Mouse (Mus musculus) limb, embryonic 12.5 days (tissue): ENCODE data around the gene A430005L14Rik. TPM values are rescaled to one million over a fixed set of nuclear protein-coding genes. Genes with fewer than 3 reads are reported as not detected.
"Not testable (repeated sequence)": the region's sequence is repeated elsewhere in the genome, so short reads cannot be mapped to it uniquely, and the experiment has no call there.

Source experiments
- ATAC-seq: fragments of 200-750 bp; cut with Nextera tagmentation; 2 replicates; pipeline ENCODE4 v1.8.0; 2017; ENCODE audit warnings: low read depth, moderate TSS enrichment; ENCODE audit not compliant: insufficient number of reproducible peaks, insufficient read depth, low FRiP score, low TSS enrichment
- H3K27ac ChIP-seq: fragments of 300-500 bp; sonication (generic); 2 replicates; pipeline ENCODE4 v1.5.1; 2016; ENCODE audit warnings: mild to moderate bottlenecking, moderate library complexity
- H3K27me3 ChIP-seq: fragments of 300-500 bp; sonication (generic); 2 replicates; pipeline ENCODE4 v1.6.1; 2016; ENCODE audit warnings: mild to moderate bottlenecking, moderate library complexity
- H3K36me3 ChIP-seq: fragments of 300-500 bp; sonication (generic); 2 replicates; pipeline ENCODE4 v1.6.1; 2016; ENCODE audit warnings: mild to moderate bottlenecking, moderate library complexity
- H3K4me1 ChIP-seq: fragments of 300-500 bp; sonication (generic); replicated peaks from 2 replicates; pipeline ENCODE4 v1.6.1; 2016
- H3K4me2 ChIP-seq: fragments of 300-500 bp; sonication (generic); 2 replicates; pipeline ENCODE4 v1.6.1; 2016; ENCODE audit warnings: mild to moderate bottlenecking, moderate library complexity
- H3K4me3 ChIP-seq: fragments of 300-500 bp; sonication (generic); replicated peaks from 2 replicates; pipeline ENCODE4 v1.5.1; 2016; ENCODE audit warnings: mild to moderate bottlenecking
- H3K9ac ChIP-seq: fragments of 300-500 bp; sonication (generic); replicated peaks from 2 replicates; pipeline ENCODE4 v1.6.1; 2016; ENCODE audit warnings: mild to moderate bottlenecking, moderate library complexity
- H3K9me3 ChIP-seq: fragments of 300-500 bp; sonication (generic); 2 replicates; pipeline ENCODE4 v1.6.1; 2016; ENCODE audit warnings: mild to moderate bottlenecking, moderate library complexity
- WGBS: fragments of 180-500 bp; shearing (Covaris S2); methylation state at CpG from one replicate; pipeline ENCODE4 v1.1.7; 2016; 5-methylcytosine and 5-hydroxymethylcytosine counted together
- polyA plus RNA-seq: library from polyadenylated mRNA; unstranded; fragments of >200 nt; fragmentation: Nextera tagmentation; extraction: Ambion mirVana; gene quantifications from 2 replicates; pipeline ENCODE4 v1.2.1, GENCODE M21; 2016

Gene A430005L14Rik
- polyA plus RNA-seq = 105 and 116 TPM in 2 replicates

- peak within 1 kb of the TSS; percentile 80 for H3K4me2 ChIP-seq
- peaks cover 27% of the 10 kb centered on the region for H3K36me3 ChIP-seq
- H3K4me1 ChIP-seq = peaks cover 20% of the 10 kb centered on the region
- H3K9me3 ChIP-seq = no peaks in the 10 kb centered on the region
- peak within 1 kb of the TSS; percentile 68 for H3K4me3 ChIP-seq
- peak within 1 kb of the TSS; percentile 89 for H3K9ac ChIP-seq
- ATAC-seq = peak; percentile 92
- peak within 1 kb of the TSS; percentile 95 for H3K27ac ChIP-seq
- no peaks in the 10 kb centered on the region for H3K27me3 ChIP-seq
- WGBS = 2% methylated on average over 67 of the region's 67 CpGs
Observed at GRCm38 (mm10) chr4:153956569-153957405, at the start of gene A430005L14Rik. Gene A430005L14Rik (plus strand): TSS chr4:153957237.

GRCm38 (mm10) chr4:153907573-153907972, 49.5 kb upstream of the A430005L14Rik start:
- H3K9ac ChIP-seq = no peak overlapping the region
- no peaks in the 10 kb centered on the region for H3K9me3 ChIP-seq
- no peak for ATAC-seq
- H3K27me3 ChIP-seq = no peaks in the 10 kb centered on the region
- H3K36me3 ChIP-seq = no peaks in the 10 kb centered on the region
- no peak overlapping the region for H3K4me3 ChIP-seq
- WGBS = 21% methylated on average over 11 of the region's 11 CpGs
- no peak overlapping the region for H3K4me2 ChIP-seq
- H3K27ac ChIP-seq = no peak overlapping the region
- no peaks in the 10 kb centered on the region for H3K4me1 ChIP-seq

- Histone ChIP-seq H3K4me1 (no peaks in the 10 kb centered on the region), H3K27ac (no peak overlapping the region), H3K9ac (no peak overlapping the region), H3K9me3 (no peaks in the 10 kb centered on the region), H3K4me2 (no peak overlapping the region), H3K4me3 (no peak overlapping the region), H3K36me3 (no peaks in the 10 kb centered on the region), H3K27me3 (no peaks in the 10 kb centered on the region; the same call in 1 of the 2 replicates)
- no peak for ATAC-seq
- WGBS = 62% methylated on average over 3 of the region's 3 CpGs
Observed at GRCm38 (mm10) chr4:153913635-153914034, 43.4 kb upstream of the A430005L14Rik start.

- no peak overlapping the region for H3K4me3 ChIP-seq
- no peak overlapping the region for H3K27ac ChIP-seq
- no peak overlapping the region for H3K4me2 ChIP-seq
- ATAC-seq = no peak
- no peaks in the 10 kb centered on the region for H3K9me3 ChIP-seq
- no peaks in the 10 kb centered on the region for H3K4me1 ChIP-seq
- peaks cover 13% of the 10 kb centered on the region for H3K27me3 ChIP-seq
- H3K36me3 ChIP-seq = no peaks in the 10 kb centered on the region
- H3K9ac ChIP-seq = no peak overlapping the region
- 43% methylated on average over 8 of the region's 8 CpGs for WGBS
Observed at GRCm38 (mm10) chr4:153917773-153918500, 39.1 kb upstream of the A430005L14Rik start.

GRCm38 (mm10) chr4:153920517-153921233, 36.4 kb upstream of the A430005L14Rik start:
- WGBS = 74% methylated on average over 9 of the region's 9 CpGs
- Histone ChIP-seq H3K36me3 (no peaks in the 10 kb centered on the region), H3K27me3 (peaks cover 13% of the 10 kb centered on the region), H3K27ac (no peak overlapping the region), H3K4me3 (no peak overlapping the region), H3K9ac (no peak overlapping the region), H3K4me2 (no peak overlapping the region), H3K9me3 (no peaks in the 10 kb centered on the region), H3K4me1 (no peaks in the 10 kb centered on the region)
- no peak for ATAC-seq

GRCm38 (mm10) chr4:153922090-153922489, 34.9 kb upstream of the A430005L14Rik start:
- not testable (repeated sequence) for H3K36me3 ChIP-seq, H3K4me1 ChIP-seq, H3K9me3 ChIP-seq, H3K4me3 ChIP-seq, ATAC-seq, H3K4me2 ChIP-seq, H3K9ac ChIP-seq, H3K27ac ChIP-seq
- peaks cover 13% of the 10 kb centered on the region for H3K27me3 ChIP-seq
- WGBS = 35% methylated on average over 4 of the region's 4 CpGs

GRCm38 (mm10) chr4:153928772-153929299, 28.2 kb upstream of the A430005L14Rik start:
- H3K9ac ChIP-seq = no peak overlapping the region
- 87% methylated on average over 11 of the region's 11 CpGs for WGBS
- H3K4me1 ChIP-seq = no peaks in the 10 kb centered on the region
- H3K27ac ChIP-seq = no peak overlapping the region
- H3K9me3 ChIP-seq = no peaks in the 10 kb centered on the region
- H3K4me2 ChIP-seq = no peak overlapping the region
- no peak overlapping the region for H3K4me3 ChIP-seq
- H3K27me3 ChIP-seq = no peaks in the 10 kb centered on the region
- H3K36me3 ChIP-seq = no peaks in the 10 kb centered on the region
- ATAC-seq = no peak

GRCm38 (mm10) chr4:153929425-153929824, 27.6 kb upstream of the A430005L14Rik start:
- Histone ChIP-seq H3K36me3 (no peaks in the 10 kb centered on the region), H3K4me1 (no peaks in the 10 kb centered on the region), H3K4me3 (no peak overlapping the region), H3K27me3 (no peaks in the 10 kb centered on the region), H3K9me3 (no peaks in the 10 kb centered on the region), H3K27ac (no peak overlapping the region), H3K9ac (no peak overlapping the region), H3K4me2 (no peak overlapping the region)
- WGBS = 71% methylated on average over 10 of the region's 10 CpGs
- ATAC-seq = no peak

GRCm38 (mm10) chr4:153929921-153930320, 27.1 kb upstream of the A430005L14Rik start:
- 74% methylated on average over 4 of the region's 4 CpGs for WGBS
- no peak overlapping the region for H3K4me2 ChIP-seq
- no peaks in the 10 kb centered on the region for H3K9me3 ChIP-seq
- no peaks in the 10 kb centered on the region for H3K27me3 ChIP-seq
- no peaks in the 10 kb centered on the region for H3K4me1 ChIP-seq
- no peaks in the 10 kb centered on the region for H3K36me3 ChIP-seq
- H3K9ac ChIP-seq = no peak overlapping the region
- no peak for ATAC-seq
- no peak overlapping the region for H3K27ac ChIP-seq
- H3K4me3 ChIP-seq = no peak overlapping the region

GRCm38 (mm10) chr4:153943243-153943642, 13.8 kb upstream of the A430005L14Rik start:
- no peaks in the 10 kb centered on the region for H3K36me3 ChIP-seq
- H3K4me1 ChIP-seq = peaks cover 6% of the 10 kb centered on the region
- H3K4me2 ChIP-seq = no peak overlapping the region
- no peak for ATAC-seq
- H3K27ac ChIP-seq = no peak overlapping the region
- H3K4me3 ChIP-seq = no peak overlapping the region
- no peaks in the 10 kb centered on the region for H3K9me3 ChIP-seq
- H3K27me3 ChIP-seq = peaks cover 19% of the 10 kb centered on the region; the same call in 1 of the 2 replicates
- H3K9ac ChIP-seq = no peak overlapping the region
- WGBS = 63% methylated on average over 4 of the region's 4 CpGs

- H3K4me1 ChIP-seq = peaks cover 6% of the 10 kb centered on the region
- H3K4me3 ChIP-seq = no peak overlapping the region
- no peak overlapping the region for H3K27ac ChIP-seq
- H3K9me3 ChIP-seq = no peaks in the 10 kb centered on the region
- 63% methylated on average over 6 of the region's 6 CpGs for WGBS
- H3K36me3 ChIP-seq = no peaks in the 10 kb centered on the region
- H3K27me3 ChIP-seq = peaks cover 24% of the 10 kb centered on the region
- no peak overlapping the region for H3K4me2 ChIP-seq
- no peak overlapping the region for H3K9ac ChIP-seq
- no peak for ATAC-seq
Observed at GRCm38 (mm10) chr4:153944261-153944660, 12.8 kb upstream of the A430005L14Rik start.
